In the genomic region with DNA sequence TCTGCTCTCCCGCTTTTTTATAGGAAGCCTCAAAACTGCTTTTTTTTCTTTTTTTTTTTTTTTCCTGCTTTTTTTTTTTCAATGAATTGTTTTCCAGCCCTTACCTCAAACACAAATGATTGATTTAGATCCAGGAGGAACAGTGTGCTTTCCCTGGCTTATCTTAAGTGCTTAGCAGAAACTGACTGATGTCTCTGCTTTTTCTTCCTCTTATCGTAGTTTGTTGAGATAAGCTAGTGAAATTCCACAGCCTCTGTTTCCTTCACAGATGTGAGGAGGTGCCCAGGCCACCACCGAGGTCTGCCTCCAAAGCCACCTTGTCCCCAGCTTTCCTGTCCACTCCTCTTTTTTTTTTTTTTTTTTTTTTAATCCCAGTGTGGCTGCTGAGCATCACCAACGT, we compare ENCODE assay signal across 31 mouse cellular contexts.
"Had no signal": no experiment of that assay in that cellular context is flagged by ENCODE, and none has a peak within 500 bp of the region (broad histone marks: within the 10 kb centered on the region; RNA-seq: fewer than 3 reads in every experiment).

No protein-coding gene starts in this region.

- ATAC-seq: liver, embryonic 12.5 days; liver, postnatal 0 days; lung, postnatal 0 days; midbrain, embryonic 13.5 days; midbrain, embryonic 15.5 days; midbrain, embryonic 16.5 days had no signal

- DNase-seq: left cerebral cortex, postnatal 4 days; liver; liver, embryonic 13.5 days; liver, postnatal 0 days; lung, adult 18-20 months; lung, adult 2 months; lung, embryonic 14.5 days; lung, postnatal 10 days; lung, postnatal 14 days; lung, postnatal 36 days; lung, postnatal 4 days; midbrain, embryonic 14.5 days had no signal

- H3K27ac ChIP-seq: left cerebral cortex, adult 2 months; limb, embryonic 10.5 days; limb, embryonic 12.5 days; limb, embryonic 13.5 days; limb, embryonic 15.5 days; liver, embryonic 12.5 days; liver, embryonic 13.5 days; liver, embryonic 14.5 days; liver, embryonic 15.5 days; lung, embryonic 15.5 days; macrophage; midbrain, embryonic 12.5 days; midbrain, embryonic 13.5 days; midbrain, embryonic 15.5 days; neural tube, embryonic 12.5 days had no signal

- H3K27me3 ChIP-seq: limb, embryonic 12.5 days; limb, embryonic 13.5 days; limb, embryonic 15.5 days; liver, embryonic 12.5 days; liver, embryonic 13.5 days; liver, embryonic 15.5 days; lung, embryonic 15.5 days; megakaryocyte, embryonic 14.5 days; midbrain, embryonic 13.5 days; midbrain, embryonic 15.5 days; neural tube, embryonic 12.5 days had no signal

- H3K4me2 ChIP-seq: limb, embryonic 12.5 days; limb, embryonic 13.5 days; limb, embryonic 15.5 days; liver, embryonic 11.5 days; liver, embryonic 12.5 days; liver, embryonic 13.5 days; liver, embryonic 15.5 days; lung, embryonic 14.5 days; lung, embryonic 15.5 days; midbrain, embryonic 12.5 days; midbrain, embryonic 13.5 days; midbrain, embryonic 15.5 days; neural tube, embryonic 12.5 days had no signal

- H3K9me3 ChIP-seq: limb, embryonic 10.5 days; limb, embryonic 12.5 days; limb, embryonic 13.5 days; limb, embryonic 15.5 days; liver, embryonic 12.5 days; liver, embryonic 13.5 days; liver, embryonic 15.5 days; lung, embryonic 15.5 days; megakaryocyte, embryonic 14.5 days; midbrain, embryonic 12.5 days; midbrain, embryonic 13.5 days; midbrain, embryonic 15.5 days; neural tube, embryonic 12.5 days had no signal

- H3K9ac ChIP-seq: limb, embryonic 12.5 days; limb, embryonic 13.5 days; limb, embryonic 15.5 days; liver, embryonic 12.5 days; liver, embryonic 13.5 days; liver, embryonic 14.5 days; liver, embryonic 15.5 days; liver, postnatal 0 days; lung, embryonic 14.5 days; lung, embryonic 15.5 days; midbrain, embryonic 12.5 days; midbrain, embryonic 13.5 days; midbrain, embryonic 15.5 days; neural tube, embryonic 12.5 days had no signal

- H3K4me1 ChIP-seq: liver, embryonic 12.5 days; liver, embryonic 13.5 days; liver, embryonic 15.5 days; lung, embryonic 15.5 days had no signal

- H3K4me3 ChIP-seq: left cerebral cortex, adult 2 months; limb, embryonic 10.5 days; limb, embryonic 12.5 days; limb, embryonic 13.5 days; limb, embryonic 15.5 days; liver, embryonic 12.5 days; liver, embryonic 13.5 days; liver, embryonic 15.5 days; lung, embryonic 15.5 days; megakaryocyte, embryonic 14.5 days; midbrain, embryonic 12.5 days; midbrain, embryonic 13.5 days; midbrain, embryonic 15.5 days; myocyte; neural tube, embryonic 12.5 days had no signal

- H3K36me3 ChIP-seq: limb, embryonic 10.5 days; limb, embryonic 12.5 days; limb, embryonic 13.5 days; limb, embryonic 15.5 days; liver, embryonic 12.5 days; liver, embryonic 13.5 days; liver, embryonic 15.5 days; lung, embryonic 15.5 days; midbrain, embryonic 12.5 days; midbrain, embryonic 13.5 days; midbrain, embryonic 15.5 days; neural tube, embryonic 12.5 days had no signal
